Mouse (Mus musculus) cerebellum, adult 18-20 months (tissue): Measurements from ENCODE around the gene Zfp874b.
"Not testable (repeated sequence)": the region's sequence is repeated elsewhere in the genome, so short reads cannot be mapped to it uniquely, and the experiment has no call there.

Experiments
- DNase-seq, 2 experiments: peaks; one replicate each; pipeline ENCODE4 v3.0.0; 2021

The Zfp874b gene

GRCm38 (mm10) chr13:67483625-67484423, at the start of gene Zfp874b:
TSS of gene Zfp874b (minus strand) at chr13:67484258.
- DNase-seq: peak; percentile 89 to 94

DNA sequence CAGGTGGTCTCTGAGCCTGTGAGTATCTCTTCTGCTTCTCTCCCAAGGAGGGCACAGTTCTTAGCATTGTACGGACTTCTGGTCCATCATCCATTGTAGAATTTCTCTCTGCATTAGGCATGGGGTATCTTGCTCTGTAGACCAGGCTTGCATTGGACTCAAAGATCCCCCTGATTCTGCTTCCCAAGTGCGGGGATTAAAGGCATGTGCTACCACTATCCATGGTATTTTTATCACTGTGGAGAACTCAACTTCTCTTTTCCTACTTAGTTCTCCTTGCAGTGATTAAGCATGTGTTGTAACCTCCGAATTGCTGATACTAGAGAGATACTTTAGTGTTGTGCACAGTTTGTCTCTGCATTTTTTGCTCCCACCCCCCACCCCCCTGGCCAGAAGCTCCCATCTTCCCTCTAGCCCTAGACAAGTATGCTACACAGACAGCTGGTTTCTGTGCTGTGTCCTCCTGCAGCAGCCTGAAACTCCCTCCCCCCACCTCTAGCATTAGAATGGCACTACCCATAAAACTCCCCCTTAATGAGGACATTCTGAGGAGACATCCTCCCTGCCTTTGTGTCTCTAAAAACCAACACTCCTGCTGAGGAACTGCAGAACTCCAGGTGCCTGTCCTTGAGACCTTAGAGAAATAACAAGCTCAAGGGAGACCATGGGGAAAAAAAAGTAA, 43.1 kb upstream of the Zfp874b start:
- DNase-seq: no peak

DNA sequence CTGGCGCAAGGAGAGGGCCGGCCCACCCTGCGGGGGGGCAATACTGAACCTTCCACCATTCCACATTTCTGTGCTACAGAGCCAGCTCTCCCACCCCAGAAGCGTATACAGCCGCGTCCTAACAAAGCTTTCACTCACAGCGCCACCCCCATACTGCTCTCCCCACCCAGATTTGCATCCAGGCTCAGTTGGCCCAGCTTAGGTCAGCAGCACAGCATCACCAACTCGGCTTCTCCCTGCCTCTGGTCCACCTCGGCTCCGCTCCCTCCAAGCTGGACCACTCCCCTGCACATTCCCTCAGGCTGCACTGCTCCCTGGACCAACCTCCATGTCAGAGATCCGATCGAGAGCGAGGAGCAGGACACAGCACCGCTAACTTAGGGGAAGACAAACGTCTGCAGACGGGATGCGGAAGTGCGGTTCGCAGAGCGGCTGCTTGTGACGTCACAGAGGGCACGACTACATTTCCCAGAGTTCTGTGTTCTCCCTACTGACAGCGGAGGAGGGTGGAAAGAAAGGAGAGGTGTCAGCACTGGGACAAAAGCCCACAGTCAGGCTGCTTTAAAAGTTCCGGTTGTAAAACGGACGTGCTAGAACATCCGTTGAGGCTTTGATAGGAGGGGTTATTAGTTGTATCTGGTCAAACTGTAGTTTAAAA, 41.8 kb upstream of the Zfp874b start, which contains the start of the genes Gm26965 and Zfp87:
TSS of gene Gm26965 (minus strand) at position 399 of the 658 bp plus-strand sequence.
TSS of gene Zfp87 (minus strand) at position 425 of the 658 bp plus-strand sequence.
- peak; percentile 91 to 96 for DNase-seq

DNA sequence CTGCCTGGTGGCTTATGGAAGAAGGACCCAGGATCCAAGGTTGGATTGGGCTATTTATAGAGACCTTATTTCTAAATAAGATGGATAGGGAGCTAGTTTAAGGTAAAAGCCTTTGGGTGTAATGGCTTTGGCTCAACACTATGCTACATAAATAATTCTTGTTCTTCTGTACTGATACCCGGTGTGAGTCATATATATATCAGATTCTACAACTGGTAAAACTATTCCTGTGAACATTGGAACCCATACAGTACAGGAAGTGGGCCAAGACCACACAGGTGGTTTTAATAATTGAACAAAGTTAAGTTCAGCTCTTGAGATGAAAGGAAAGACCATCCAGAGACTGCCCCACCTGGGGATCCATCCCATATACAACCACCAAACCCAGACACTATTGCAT, 16.9 kb upstream of the Zfp874b start:
- no peak for DNase-seq

GRCm38 (mm10) chr13:67500084-67500719, 16.1 kb upstream of the Zfp874b start, which contains the start of gene Zfp58:
TSS of gene Zfp58 (minus strand) at chr13:67500555.
- peak; percentile 82 to 90 for DNase-seq

- DNase-seq: no peak
These were observed 11.6 kb upstream of the Zfp874b start for GRCm38 (mm10) chr13:67495631-67496030.

GRCm38 (mm10) chr13:67484424-67484811, 360 bp upstream of the Zfp874b start:
- no peak for DNase-seq

DNA sequence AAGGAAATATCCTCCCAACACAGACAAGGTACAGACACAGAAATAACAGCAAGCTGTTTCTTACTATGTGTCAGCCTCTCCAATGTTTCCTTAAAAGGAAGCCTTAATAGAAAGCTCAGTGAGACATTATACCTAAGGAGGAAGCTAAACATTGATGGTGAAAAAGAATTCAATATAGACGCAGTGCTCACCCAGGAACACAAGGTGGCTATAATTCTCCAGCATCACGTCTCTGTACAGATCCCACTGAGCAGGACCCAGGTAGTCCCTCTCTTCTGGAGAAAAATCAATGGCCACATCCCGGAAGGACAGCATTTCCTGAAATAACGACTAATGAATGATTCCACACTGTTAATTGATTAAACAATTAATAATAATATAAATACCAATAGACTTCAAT, 2.5 kb downstream of the Zfp874b start:
- DNase-seq: no peak

DNA sequence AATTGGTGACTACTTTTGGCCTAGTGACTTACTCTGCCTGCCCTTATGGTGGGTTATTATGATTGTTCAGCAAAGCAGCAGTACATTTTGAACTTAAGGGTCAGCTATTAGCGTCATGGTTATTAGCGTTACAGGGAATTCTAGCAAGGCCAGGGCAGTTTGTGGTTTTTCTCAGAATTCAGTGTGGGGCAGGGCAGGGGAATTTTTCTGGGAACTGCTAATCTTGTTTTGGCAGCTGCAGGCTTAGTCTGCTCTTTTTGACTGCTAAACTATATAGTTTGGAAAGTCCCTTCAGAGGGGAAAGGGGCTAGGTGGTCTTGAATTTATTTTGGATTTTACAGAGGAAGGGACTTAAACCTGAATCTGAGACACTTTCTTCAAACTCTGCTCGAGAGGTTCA, 14.8 kb downstream of the Zfp874b start:
- DNase-seq: no peak

DNA sequence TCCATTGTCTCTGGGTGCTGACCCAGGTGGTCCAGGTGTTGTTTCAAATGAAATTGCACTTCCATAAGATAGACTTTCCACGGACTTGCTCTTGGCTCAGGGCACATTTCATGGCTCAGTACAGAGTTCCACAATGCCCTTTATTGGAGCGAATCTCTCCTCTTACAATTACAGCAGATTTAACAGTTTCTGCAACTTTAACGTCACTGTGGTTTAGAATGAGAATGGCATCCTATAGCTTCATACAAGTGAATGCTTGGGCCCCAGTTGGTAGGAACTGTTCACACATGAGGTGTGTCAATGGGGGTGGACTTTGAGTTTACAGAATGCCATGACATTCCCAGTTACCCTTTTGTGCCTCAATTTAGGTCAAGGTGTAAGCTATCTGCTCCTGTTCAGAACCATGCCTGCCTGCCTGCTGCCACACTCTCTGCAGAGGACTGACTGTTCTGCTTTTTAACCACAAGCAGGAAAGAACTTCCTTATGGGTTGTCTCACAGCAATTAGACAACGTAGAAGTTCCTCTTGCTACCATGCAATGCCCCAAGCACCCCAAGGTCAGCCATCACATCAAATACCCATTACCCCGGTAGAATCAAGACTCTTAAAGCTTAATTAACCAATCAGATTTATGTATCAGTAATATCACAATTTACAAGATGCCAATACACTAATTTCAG, 20.4 kb downstream of the Zfp874b start:
- DNase-seq: not testable (repeated sequence)

DNA sequence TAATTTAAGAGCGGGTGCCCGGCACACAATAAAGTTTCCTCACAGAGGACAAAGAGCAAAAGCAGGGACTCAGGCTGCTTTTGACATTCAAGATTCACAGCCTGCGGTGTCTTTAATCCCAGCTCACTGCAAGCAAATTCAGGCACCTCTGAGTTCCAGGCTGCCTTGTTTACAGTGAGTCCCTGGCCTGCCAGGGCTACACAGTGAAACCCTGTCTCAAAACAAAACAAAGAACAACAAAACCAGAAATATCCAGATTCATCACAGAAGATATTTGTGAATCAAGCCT, 32.1 kb downstream of the Zfp874b start:
- no peak for DNase-seq

DNA sequence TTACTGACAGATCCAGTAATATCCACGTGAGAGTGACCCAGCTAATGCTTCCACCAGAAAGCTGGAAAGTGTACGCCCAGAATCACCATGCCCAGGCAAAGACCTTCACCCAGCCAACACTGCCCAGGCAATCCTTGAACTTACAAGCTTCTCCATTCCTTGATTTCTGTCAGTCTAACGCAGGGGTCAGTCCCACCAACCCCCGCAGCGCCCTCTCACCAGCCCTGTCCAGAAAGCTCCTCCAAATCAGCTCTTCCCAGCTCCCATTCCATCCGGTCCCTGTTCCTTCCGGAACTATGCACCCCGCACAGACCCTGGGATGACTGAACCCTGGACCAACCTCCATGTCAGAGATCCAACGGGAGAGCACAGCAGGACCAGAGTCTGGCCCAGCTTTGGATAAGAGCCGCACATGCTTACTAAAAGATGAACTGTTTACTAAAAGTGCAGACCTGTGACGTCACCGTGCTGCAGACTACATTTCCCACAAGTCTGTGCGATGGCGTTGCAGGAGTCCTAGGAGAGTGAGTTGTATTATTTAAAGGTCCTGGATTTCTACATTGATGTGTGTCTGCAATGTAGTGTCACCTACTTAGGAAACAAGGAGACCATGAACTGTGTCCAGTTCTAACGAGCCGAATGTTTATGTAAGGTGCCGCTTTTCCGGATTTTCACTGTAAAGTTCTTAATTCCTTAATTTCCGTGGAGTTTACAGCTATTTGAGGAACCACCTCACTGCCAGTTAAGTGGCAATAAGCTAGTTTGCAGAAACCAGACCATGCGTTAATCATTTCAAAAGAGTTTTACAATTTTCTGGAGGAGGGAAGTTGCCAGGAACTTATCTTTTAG, 32.7 kb downstream of the Zfp874b start, which contains the start of gene Zfp874a:
TSS of gene Zfp874a (minus strand) at position 453 of the 849 bp plus-strand sequence.
- peak; percentile 91 to 97 for DNase-seq

DNA sequence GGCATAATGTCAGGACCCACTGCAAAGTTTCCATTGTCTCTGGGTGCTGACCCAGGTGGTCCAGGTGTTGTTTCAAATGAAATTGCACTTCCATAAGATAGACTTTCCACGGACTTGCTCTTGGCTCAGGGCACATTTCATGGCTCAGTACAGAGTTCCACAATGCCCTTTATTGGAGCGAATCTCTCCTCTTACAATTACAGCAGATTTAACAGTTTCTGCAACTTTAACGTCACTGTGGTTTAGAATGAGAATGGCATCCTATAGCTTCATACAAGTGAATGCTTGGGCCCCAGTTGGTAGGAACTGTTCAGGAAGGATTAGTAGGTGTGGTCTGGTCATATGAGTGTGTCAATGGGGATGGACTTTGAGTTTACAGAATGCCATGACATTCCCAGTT, 47.0 kb downstream of the Zfp874b start:
- not testable (repeated sequence) for DNase-seq

- DNase-seq: no peak
These were observed 55.9 kb downstream of the Zfp874b start for GRCm38 (mm10) chr13:67428116-67428515.

GRCm38 (mm10) chr13:67425699-67426098, 58.4 kb downstream of the Zfp874b start:
- DNase-seq: not testable (repeated sequence)

- not testable (repeated sequence) for DNase-seq
These were observed 61.5 kb downstream of the Zfp874b start for GRCm38 (mm10) chr13:67422532-67422931.
